Mouse (Mus musculus): ENCODE data around the gene Parp1. TPM values are rescaled to one million over a fixed set of nuclear protein-coding genes. Genes with fewer than 3 reads are reported as not detected.

Gene Parp1
- polyA plus RNA-seq (2016; fragmentation: Nextera tagmentation; extraction: Ambion mirVana) = 111 and 115 TPM in 2 replicates

DNA sequence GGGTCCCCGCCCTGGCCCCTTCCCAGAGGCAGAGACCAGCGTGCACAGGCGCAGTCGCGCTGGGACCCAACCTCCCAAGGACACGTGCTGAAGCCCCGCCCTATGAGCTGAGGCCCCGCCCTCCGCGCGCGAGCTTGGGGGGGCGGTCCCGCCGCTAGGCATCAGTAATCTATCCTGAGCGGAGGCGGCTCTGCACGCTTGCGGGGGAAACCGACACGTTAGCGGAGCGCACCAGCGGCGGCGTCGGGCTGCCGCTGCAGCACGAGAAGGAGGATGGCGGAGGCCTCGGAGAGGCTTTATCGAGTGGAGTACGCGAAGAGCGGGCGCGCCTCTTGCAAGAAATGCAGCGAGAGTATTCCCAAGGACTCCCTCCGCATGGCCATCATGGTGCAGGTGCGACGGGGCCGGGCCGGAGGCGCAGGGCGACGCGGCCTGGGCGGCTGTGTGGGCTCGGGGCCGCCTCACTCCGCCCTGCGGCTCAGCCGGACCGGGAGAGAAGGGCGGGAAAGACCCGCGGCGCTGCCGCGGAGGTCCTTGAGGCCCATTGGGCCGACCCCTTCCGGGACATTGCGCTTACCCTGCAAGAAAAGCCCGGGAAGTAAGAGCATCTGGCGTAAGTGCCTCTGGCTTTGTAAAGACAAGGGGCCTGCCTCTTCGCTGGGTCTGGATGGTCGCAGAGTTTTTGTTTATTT lies at the start of gene Parp1:
TSS of gene Parp1 (plus strand) at position 164 of the 692 bp plus-strand sequence.
- WGBS (ENCODE audit: insufficient replicate concordance) = under 1% methylated on average over 67 of the region's 67 CpGs

DNA sequence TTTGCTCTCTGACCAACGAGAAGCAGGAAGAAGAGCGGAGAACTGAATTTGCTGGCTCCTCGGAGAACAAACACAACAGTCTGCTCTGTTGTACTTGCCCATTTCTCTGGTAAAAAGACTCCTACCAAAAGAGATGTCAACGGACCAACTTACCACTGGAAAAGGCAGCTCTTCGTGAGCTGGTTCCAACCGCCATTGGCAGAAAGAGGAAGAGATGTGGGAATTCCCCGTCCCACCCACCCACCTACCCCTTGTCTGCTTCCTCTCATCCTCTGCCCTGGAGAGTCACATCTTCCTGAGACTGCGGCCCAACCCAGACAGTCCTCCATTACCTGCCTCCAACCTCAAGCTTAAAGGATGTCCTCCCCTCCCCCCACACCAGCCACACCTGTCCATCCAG lies 49.2 kb upstream of the Parp1 start:
- Histone ChIP-seq H3K27me3 (replicated peaks) (no peaks in the 10 kb centered on the region), H3K27ac (no peak overlapping the region), H3K4me1 (no peaks in the 10 kb centered on the region), H3K9ac (no peak overlapping the region), H3K4me3 (no peak overlapping the region), H3K9me3 (replicated peaks) (no peaks in the 10 kb centered on the region), H3K36me3 (no peaks in the 10 kb centered on the region), H3K4me2 (no peak overlapping the region)
- ATAC-seq = no peak
- WGBS (ENCODE audit: insufficient replicate concordance) = 44% methylated on average over 8 of the region's 8 CpGs

More for the DNA sequence above, at the start of gene Parp1:
- H3K4me3 ChIP-seq = peak within 1 kb of the TSS; percentile 81
- peak; percentile 92 for ATAC-seq
- H3K27ac ChIP-seq = peak within 1 kb of the TSS; percentile 84
- H3K36me3 ChIP-seq = peaks cover 26% of the 10 kb centered on the region
- peak within 1 kb of the TSS; percentile 98 for H3K4me2 ChIP-seq
- H3K9ac ChIP-seq = peak within 1 kb of the TSS; percentile 78
- H3K9me3 ChIP-seq (replicated peaks) = no peaks in the 10 kb centered on the region
- H3K4me1 ChIP-seq = peaks cover 42% of the 10 kb centered on the region
- no peaks in the 10 kb centered on the region for H3K27me3 ChIP-seq (replicated peaks)

DNA sequence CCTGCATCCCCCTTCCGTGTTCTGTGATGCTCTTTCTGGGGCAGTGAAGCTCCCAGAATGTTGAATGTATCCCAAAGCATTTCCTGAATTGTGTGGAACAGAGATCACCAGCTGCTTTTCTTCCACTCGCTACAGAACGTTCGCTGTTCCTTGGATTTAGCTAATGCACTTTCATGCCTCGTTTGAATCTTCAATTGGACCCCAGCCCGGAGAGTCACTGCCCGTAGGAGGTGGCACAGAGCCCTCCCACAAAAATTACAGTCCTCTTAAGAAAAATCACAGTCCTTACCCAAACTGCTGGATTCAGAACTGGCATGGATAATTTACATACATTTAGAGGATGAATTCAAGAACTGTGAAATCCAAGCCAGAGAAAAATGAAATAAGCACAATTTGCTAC lies 48.5 kb upstream of the Parp1 start:
- Histone ChIP-seq H3K9ac (no peak overlapping the region), H3K9me3 (replicated peaks) (no peaks in the 10 kb centered on the region), H3K4me1 (no peaks in the 10 kb centered on the region), H3K4me3 (no peak overlapping the region), H3K27ac (no peak overlapping the region), H3K4me2 (no peak overlapping the region), H3K27me3 (replicated peaks) (no peaks in the 10 kb centered on the region), H3K36me3 (no peaks in the 10 kb centered on the region)
- ATAC-seq = no peak
- WGBS (ENCODE audit: insufficient replicate concordance) = 71% methylated on average over 7 of the region's 7 CpGs

GRCm38 (mm10) chr1:180523320-180523719 lies 45.4 kb upstream of the Parp1 start:
- no peak overlapping the region for H3K4me2 ChIP-seq
- no peaks in the 10 kb centered on the region for H3K27me3 ChIP-seq (replicated peaks)
- H3K9ac ChIP-seq = no peak overlapping the region; the same call in 1 of the 2 replicates
- no peak overlapping the region for H3K27ac ChIP-seq
- no peak for ATAC-seq
- no peaks in the 10 kb centered on the region for H3K36me3 ChIP-seq
- no peaks in the 10 kb centered on the region for H3K9me3 ChIP-seq (replicated peaks)
- H3K4me1 ChIP-seq = no peaks in the 10 kb centered on the region
- H3K4me3 ChIP-seq = no peak overlapping the region
- WGBS (ENCODE audit: insufficient replicate concordance) = 71% methylated on average over 2 of the region's 2 CpGs

DNA sequence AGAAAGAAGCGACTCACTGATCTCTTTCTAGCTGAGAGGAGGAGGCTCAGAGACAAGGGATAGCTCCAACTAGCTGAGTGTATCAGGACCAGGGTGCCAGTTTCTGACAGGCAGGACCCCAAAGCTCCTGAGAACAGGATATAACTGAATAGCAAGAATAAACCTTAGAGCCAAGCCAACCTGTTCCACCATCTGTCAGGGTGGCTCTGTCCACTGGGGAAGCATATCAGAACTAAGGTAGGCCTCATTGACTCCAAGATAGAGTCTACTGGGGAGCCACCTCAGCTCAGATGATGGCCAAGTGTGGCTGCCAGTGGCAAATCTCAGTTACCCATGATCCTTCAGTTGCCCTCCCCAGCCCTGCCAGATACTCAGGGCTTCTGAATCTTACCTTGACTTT lies 43.4 kb upstream of the Parp1 start:
- Histone ChIP-seq H3K9me3 (replicated peaks) (no peaks in the 10 kb centered on the region), H3K4me3 (no peak overlapping the region), H3K4me1 (no peaks in the 10 kb centered on the region), H3K36me3 (no peaks in the 10 kb centered on the region), H3K27ac (no peak overlapping the region), H3K9ac (no peak overlapping the region), H3K4me2 (no peak overlapping the region), H3K27me3 (replicated peaks) (no peaks in the 10 kb centered on the region)
- ATAC-seq = no peak
- 72% methylated on average over 1 of the region's 1 CpGs for WGBS (ENCODE audit: insufficient replicate concordance)

DNA sequence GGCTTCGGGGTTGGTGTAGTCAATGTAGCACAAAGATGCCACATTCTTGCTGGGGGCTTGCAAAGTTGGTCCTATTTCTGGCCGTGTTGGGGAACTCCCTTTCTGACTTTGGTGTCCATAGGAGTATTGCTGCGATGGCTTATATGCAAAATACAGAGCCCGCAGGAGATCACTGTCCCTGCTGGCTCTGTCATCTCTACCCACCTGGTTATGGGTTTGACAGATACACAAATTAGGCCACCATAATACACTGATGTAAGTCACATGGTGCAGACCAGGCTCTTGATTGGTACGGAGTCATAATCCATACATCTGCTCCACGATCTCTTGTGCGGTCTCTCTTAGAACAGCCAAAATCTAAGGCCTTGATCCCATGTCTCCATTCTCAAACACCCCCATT lies 38.9 kb upstream of the Parp1 start:
- Histone ChIP-seq H3K4me1 (no peaks in the 10 kb centered on the region), H3K4me3 (no peak overlapping the region), H3K4me2 (no peak overlapping the region), H3K9ac (no peak overlapping the region), H3K27me3 (replicated peaks) (no peaks in the 10 kb centered on the region), H3K9me3 (replicated peaks) (peaks cover 6% of the 10 kb centered on the region; the same call in 1 of the 2 replicates), H3K27ac (no peak overlapping the region), H3K36me3 (no peaks in the 10 kb centered on the region)
- ATAC-seq = no peak
- WGBS (ENCODE audit: insufficient replicate concordance) = 78% methylated on average over 7 of the region's 7 CpGs

DNA sequence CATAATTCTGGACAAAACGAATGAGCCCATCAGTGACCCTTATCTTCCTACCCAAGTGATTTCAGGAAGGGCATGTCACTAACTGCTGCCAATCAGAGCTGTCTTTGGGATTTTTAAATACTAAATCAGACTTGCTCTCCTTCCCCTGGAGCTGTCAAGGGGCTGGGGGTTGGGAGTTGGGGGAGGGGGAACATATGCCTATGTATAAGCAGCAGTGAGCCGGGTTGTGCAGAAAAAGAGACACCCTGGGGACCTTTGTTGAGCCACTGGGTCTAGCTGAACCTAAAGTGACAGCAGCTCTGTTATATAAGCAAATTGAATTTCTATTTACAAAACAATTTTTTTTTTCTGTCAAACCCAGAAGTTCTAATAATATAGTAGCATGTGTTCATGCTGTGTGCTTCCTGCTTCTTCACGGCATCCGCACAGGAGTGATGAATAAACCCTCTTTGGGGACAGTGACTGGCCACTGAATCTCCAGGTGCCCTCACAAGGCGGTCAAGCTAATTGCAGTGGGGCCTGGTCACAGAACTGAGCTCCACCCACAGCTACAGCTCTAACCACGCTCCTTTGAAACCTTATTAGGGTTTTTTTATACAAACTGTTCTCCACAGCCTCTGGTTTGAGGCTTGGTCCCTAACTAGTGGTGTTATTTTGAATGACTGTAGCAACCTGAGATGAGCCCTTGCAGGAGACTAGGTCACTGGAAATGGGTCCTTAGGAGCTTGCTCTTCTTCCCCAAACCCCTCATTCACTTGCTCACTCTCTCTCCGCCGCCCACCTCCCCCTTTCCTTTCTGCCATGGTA lies 38.1 kb upstream of the Parp1 start:
- no peak overlapping the region for H3K4me3 ChIP-seq
- H3K9ac ChIP-seq = no peak overlapping the region
- 54% methylated on average over 8 of the region's 8 CpGs for WGBS (ENCODE audit: insufficient replicate concordance)
- no peak for ATAC-seq
- no peak overlapping the region for H3K4me2 ChIP-seq
- no peaks in the 10 kb centered on the region for H3K36me3 ChIP-seq
- H3K27ac ChIP-seq = no peak overlapping the region
- H3K4me1 ChIP-seq = no peaks in the 10 kb centered on the region
- no peaks in the 10 kb centered on the region for H3K27me3 ChIP-seq (replicated peaks)
- H3K9me3 ChIP-seq (replicated peaks) = peaks cover 6% of the 10 kb centered on the region; the same call in 1 of the 2 replicates

GRCm38 (mm10) chr1:180532671-180533070 lies 36.1 kb upstream of the Parp1 start:
- no peak for ATAC-seq
- H3K36me3 ChIP-seq = no peaks in the 10 kb centered on the region
- no peak overlapping the region for H3K4me3 ChIP-seq
- no peak overlapping the region for H3K4me2 ChIP-seq
- 91% methylated on average over 11 of the region's 11 CpGs for WGBS (ENCODE audit: insufficient replicate concordance)
- H3K27ac ChIP-seq = no peak overlapping the region
- H3K9me3 ChIP-seq (replicated peaks) = peaks cover 6% of the 10 kb centered on the region; the same call in 1 of the 2 replicates
- no peaks in the 10 kb centered on the region for H3K4me1 ChIP-seq
- no peaks in the 10 kb centered on the region for H3K27me3 ChIP-seq (replicated peaks)
- no peak overlapping the region for H3K9ac ChIP-seq

DNA sequence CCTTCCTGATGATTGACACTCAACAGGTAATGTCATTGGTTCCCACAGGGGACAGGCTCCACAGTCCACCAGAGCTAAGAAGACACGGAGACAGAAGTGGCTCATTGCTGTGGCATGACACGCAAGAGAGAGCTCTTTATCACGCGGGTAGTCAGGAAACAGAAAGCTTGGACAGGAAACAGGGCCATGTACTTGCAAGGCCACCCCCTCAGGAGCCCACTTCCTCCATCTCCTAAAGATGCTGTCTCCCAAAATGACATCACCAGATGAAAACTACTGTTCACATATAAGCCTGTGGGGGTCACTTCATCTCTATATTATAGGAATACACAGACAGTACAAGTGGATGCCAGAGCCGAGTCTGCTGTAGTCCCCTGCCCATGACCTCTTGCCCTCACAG lies 32.0 kb upstream of the Parp1 start:
- ATAC-seq = no peak
- no peak overlapping the region for H3K4me3 ChIP-seq
- no peaks in the 10 kb centered on the region for H3K36me3 ChIP-seq
- no peak overlapping the region for H3K4me2 ChIP-seq
- 9% methylated on average over 5 of the region's 5 CpGs for WGBS (ENCODE audit: insufficient replicate concordance)
- H3K4me1 ChIP-seq = peaks cover 7% of the 10 kb centered on the region; the same call in 1 of the 2 replicates
- H3K27ac ChIP-seq = no peak overlapping the region
- peaks cover 6% of the 10 kb centered on the region; the same call in 1 of the 2 replicates for H3K9me3 ChIP-seq (replicated peaks)
- no peaks in the 10 kb centered on the region for H3K27me3 ChIP-seq (replicated peaks)
- H3K9ac ChIP-seq = no peak overlapping the region

DNA sequence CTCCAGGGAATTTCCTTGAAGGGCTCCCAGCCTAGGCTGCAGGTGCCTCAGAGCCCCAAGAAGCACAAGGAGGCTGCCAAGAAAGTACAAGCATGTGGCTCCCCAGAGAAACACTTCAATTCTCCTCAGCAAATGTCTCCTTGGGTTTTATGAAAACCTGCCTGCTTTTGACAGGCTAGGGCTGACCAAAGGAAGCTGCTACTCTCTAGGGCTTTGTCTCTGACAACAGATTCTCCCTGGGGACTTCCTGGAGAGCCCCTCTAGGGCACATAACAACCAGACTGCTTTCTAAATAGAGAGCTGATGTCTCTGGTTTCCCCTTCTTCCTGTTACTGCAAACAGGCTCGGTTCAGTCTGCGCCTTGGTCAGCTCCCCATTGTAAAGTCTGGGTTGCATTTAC lies 27.5 kb upstream of the Parp1 start:
- peaks cover under 1% of the 10 kb centered on the region; the same call in 1 of the 2 replicates for H3K27me3 ChIP-seq (replicated peaks)
- no peak overlapping the region for H3K9ac ChIP-seq
- H3K4me2 ChIP-seq = no peak overlapping the region
- no peak overlapping the region for H3K4me3 ChIP-seq
- ATAC-seq = no peak
- peaks cover 10% of the 10 kb centered on the region; the same call in 1 of the 2 replicates for H3K4me1 ChIP-seq
- H3K9me3 ChIP-seq (replicated peaks) = no peaks in the 10 kb centered on the region
- no peaks in the 10 kb centered on the region for H3K36me3 ChIP-seq
- H3K27ac ChIP-seq = no peak overlapping the region
- 22% methylated on average over 2 of the region's 2 CpGs for whole genome bisulfite sequencing (ENCODE audit: insufficient replicate concordance)

DNA sequence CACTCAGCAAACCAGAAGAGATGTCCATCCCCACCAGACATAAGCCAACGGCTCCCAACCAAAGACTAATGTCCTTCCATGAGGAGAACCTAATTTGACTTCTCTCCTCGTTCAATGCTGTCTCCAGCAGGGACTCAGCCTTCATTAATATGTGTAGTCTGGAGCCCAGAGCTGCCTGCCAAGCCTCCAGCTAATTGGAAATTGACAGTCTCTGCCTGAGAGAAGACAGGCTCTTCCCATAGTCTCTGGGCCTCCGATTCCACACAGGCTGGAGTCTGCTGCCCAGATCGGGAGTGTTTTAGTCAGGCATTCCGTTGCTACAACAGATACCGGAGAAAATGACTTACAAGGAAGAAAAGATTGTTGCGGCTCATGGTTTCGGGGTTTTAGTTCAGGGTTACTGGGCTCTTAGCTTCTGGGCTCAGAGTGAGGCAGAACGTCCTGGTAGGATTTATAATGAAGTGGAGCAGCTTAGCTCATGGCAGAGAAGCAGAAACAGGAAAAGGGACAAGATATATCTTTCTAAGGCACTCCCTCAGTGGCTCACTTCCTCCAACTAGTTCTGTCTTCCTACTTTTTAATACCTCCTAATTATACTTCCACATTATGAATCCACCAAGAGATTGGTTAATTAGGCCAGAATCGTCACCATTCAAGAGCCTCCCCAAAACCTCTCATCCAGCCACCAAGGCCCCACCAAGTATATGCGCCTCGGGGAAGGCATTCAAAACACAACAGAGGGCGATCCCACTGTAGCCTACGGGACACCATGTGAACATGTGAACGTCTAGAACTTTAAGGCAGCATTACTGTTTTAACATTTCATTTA lies 26.6 kb upstream of the Parp1 start:
- Histone ChIP-seq H3K9ac (no peak overlapping the region), H3K27ac (peak overlapping the region; percentile 1; the same call in 1 of the 2 replicates), H3K4me2 (no peak overlapping the region)

More for the DNA sequence above, 26.6 kb upstream of the Parp1 start:
- Histone ChIP-seq H3K4me1 (peaks cover 10% of the 10 kb centered on the region; the same call in 1 of the 2 replicates), H3K36me3 (no peaks in the 10 kb centered on the region), H3K27me3 (replicated peaks) (peaks cover 9% of the 10 kb centered on the region), H3K9me3 (replicated peaks) (no peaks in the 10 kb centered on the region), H3K4me3 (no peak overlapping the region)
- no peak for ATAC-seq
- 60% methylated on average over 15 of the region's 15 CpGs for WGBS (ENCODE audit: insufficient replicate concordance)

Data from liver, embryonic 12.5 days (tissue).